Mouse (Mus musculus): ENCODE results near the gene Slc37a1.

The Slc37a1 gene

DNA sequence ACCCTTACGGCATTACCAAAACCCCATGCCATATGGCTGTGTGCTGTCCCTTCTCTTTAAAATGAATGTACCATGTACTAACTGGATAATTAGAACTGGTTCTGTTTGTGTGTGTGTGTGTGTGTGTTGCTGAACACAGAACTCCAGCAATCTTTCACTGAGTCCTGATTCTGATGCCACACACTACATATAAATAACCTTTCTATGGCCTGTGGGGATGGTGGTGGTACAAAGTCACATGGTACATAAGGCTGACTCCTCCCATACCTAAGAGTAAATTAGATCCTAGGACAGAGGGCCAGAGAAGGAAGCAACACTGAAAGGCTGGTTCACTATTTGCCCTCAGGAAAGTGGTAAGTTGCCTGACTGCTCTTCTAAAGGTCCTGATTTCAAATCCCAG lies at the start of gene Slc37a1:
TSS of gene Slc37a1 (plus strand) at position 301 of the 400 bp plus-strand sequence.
- DNase-seq (ENCODE audit: low spot score): no peak

- no peak for DNase-seq (ENCODE audit: low spot score)
Observed at GRCm38 (mm10) chr17:31238234-31239020, 48.2 kb upstream of the Slc37a1 start.

DNA sequence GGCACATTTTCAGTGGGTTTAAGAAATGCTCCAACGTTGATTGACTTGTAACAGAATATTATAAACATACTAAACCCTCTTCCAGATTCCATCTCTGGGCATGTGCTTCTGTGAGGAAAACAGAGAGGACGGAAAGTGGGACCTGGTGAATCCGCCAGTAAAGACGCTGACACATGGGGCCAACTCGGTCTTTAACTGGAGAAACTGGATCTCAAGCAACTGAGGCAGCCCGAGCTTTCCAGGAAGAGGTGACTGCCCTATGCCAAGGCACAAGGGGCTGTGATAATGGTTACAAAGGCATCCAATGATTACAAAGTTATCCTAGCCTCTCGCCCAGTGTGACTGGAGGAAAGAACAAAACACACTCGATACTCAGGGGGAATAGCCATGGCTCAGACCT lies 45.4 kb upstream of the Slc37a1 start:
- DNase-seq (ENCODE audit: low spot score): no peak

- no peak for DNase-seq (ENCODE audit: low spot score)
Observed at GRCm38 (mm10) chr17:31242764-31243163, 43.8 kb upstream of the Slc37a1 start.

- no peak for DNase-seq (ENCODE audit: low spot score)
Observed at GRCm38 (mm10) chr17:31245321-31245720, 41.3 kb upstream of the Slc37a1 start.

GRCm38 (mm10) chr17:31247144-31247543 lies 39.4 kb upstream of the Slc37a1 start:
- DNase-seq (ENCODE audit: low spot score): no peak

DNA sequence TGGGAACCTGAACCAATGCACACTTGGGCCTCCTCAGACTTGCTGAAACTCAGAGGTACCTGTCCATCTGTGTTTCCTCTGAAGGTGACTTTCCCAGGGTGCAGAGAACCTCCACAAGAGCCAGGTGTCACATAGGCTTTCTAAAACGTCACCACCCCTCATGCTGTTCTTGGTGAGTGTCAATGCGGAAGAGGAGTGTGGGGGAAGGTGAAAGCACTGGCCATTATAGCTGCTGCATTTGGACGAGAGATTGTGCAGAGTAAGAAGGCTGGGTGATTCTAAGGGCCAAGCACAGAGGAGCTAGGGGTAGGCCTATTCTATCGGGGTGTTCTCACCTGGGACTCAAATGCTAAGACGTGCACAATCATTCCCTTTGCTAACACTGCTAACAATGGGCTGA lies 32.6 kb upstream of the Slc37a1 start:
- no peak for DNase-seq (ENCODE audit: low spot score)

DNA sequence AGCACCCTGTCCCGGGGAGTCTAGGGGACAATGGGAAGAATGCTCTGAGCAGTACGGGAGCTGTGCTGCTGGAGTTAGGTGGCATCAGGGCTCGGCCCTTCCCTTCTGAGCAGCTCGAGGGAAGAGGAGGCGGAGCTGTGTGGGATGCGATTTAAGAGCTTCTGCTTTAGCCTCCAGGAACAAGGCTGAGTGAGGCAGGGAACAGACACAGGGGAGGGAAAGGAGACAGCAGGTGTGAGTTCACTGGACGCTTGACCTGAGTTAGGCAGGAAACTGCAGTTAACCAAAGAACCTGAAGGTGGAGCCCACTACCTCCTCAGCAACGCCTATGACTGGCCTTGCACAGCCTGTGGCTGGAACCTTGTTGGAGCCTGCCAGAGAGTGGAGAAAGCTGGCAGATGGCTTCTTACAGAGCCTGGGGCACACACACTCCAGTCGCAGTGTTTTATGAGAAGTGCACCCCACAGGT lies 32.1 kb upstream of the Slc37a1 start:
- peak; percentile 66 for DNase-seq (ENCODE audit: low spot score)

DNA sequence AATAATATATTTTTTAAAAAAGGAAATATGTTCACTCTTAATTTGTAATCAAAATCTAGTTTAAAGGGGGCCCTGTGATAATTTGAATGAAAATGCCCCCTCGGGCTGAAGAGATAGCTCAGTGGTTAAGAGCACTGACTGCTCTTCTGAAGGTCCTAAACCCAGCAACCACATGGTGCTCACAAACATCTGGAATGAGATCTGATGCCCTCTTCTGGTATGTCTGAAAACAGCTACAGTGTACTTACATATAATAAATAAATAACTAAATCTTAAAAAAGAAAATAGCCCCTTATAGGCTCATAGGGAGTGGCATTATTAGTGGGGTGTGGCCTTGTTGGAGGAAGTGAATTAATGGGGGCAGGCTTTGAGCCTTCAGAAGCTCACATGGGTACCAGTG lies 29.4 kb upstream of the Slc37a1 start:
- no peak for DNase-seq (ENCODE audit: low spot score)

DNA sequence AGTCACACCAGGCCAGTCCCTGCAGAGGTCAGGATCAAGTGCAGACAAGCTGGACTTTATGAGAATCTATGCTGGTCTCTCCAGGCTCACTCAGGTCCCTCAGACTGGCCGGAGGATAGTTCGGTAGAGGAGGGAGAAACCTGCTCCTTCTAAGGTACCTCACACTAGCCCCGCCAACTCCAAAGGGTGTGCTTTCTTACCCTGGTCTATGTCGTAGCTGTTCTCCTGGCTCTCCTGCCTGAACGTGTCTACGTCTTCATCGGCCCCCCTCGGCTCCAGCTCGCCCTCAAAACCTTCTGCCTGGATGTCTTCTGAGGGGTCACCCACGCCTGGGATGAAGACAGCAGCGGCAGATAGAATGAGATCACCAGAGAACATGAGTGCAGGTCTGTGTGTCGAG lies 28.7 kb upstream of the Slc37a1 start:
- no peak for DNase-seq (ENCODE audit: low spot score)

DNA sequence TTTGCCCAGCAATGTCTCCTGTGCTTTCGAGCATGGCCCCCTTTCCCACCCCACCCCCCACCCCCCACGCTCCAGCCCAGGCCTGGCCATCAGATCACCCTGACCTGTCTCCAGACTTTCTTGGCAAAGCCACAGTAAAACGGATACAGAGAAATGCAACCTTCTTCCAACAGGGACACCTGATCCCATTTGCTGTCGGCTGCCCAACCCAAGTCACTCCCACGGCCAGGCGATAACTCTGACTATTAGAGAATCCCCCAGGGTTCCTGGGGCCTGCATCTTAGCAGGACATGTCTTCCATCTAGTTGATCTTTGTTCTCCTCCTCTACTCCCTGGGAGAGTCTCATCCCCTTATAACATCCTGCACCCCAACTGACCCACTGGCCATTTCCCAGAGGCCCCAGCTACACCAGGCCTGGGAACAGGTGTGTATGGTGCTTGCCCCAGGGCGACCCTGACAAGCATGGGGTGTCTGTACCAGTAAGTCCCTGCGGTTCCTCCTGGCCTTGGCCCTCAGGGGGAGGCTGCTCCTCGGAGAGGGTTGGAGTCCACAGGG lies 28.2 kb upstream of the Slc37a1 start:
- DNase-seq (ENCODE audit: low spot score): no peak

GRCm38 (mm10) chr17:31259145-31259544 lies 27.4 kb upstream of the Slc37a1 start:
- no peak for DNase-seq (ENCODE audit: low spot score)

- DNase-seq (ENCODE audit: low spot score): no peak
Observed at GRCm38 (mm10) chr17:31259825-31260224, 26.8 kb upstream of the Slc37a1 start.

DNA sequence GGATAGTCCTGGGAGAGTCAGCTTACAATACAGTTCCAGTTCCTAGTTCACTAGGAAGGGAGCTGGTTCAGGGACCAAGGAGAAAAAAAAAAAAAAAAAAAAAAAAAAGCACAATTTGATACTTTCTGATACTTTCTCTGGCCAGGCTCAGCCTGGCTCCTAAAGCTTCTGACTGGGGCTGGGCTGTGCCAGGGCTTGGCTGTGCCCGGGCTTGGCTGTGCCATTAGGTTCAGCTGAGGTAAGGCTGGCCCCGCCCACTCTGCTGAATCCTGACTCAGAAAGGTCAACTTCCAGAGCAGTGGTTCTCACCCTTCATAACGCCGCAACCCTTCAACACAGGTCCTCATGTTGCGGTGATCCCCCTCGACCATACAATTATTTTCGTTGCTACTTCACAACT lies 26.2 kb upstream of the Slc37a1 start:
- peak; percentile 70 for DNase-seq (ENCODE audit: low spot score)

DNA sequence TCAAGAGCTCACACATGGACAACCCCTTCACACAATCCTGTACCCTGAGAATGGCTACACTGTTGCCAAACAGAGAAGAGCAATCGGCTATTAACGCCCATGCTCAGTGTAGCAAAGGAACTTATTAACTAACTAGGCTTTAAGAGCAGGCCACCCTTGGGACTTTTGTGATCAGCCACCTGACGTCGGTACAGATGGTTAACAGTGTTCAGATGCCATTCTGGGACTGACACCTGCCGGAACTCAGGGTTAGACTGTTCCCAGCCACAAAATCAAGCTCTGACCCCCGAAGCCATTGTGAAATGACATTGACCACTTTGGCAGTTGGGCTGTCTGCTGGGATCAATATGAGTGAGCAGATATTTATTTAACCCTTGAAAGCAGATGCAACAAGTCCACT lies 25.2 kb upstream of the Slc37a1 start:
- DNase-seq (ENCODE audit: low spot score): no peak

DNA sequence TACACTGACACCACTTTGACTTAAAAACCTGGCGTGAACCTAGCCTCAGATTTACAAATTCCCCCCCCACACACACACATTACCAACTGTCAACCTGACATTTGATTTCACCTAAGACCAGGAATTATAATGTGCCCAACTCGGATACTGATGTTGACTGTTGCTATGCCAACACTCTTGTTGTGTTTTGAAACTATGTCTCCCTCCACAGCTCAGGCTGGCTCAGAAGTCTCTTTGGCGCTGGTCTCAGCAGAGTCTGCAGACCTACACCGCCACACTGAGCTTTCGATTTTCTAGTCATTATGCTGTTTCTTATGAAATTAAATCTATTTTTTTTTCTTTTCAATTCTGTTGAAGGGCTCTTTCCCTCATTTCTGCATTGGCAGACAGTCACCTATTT lies 23.9 kb upstream of the Slc37a1 start:
- no peak for DNase-seq (ENCODE audit: low spot score)

DNA sequence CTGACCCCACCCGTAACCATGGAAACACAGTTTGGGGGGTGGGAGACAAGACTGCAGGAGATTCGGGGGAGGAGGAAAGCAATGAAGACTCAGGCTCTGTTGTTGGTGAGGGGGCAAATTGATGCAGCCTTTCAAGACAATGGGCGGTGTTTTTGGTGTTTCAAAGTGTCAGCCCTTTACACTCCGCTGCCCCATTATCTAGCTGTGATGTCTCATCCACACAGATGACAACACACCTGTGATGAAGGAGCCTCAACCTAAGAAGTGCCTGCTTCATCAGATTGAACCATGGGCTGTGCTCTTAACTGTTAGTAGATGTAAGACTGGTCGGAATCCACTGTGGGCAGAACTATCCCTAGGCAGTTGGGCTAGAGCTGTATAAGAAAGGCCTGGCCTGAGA lies 22.8 kb upstream of the Slc37a1 start:
- no peak for DNase-seq (ENCODE audit: low spot score)

- no peak for DNase-seq (ENCODE audit: low spot score)
Observed at GRCm38 (mm10) chr17:31264372-31264771, 22.2 kb upstream of the Slc37a1 start.

- DNase-seq (ENCODE audit: low spot score): no peak
Observed at GRCm38 (mm10) chr17:31265171-31265572, 21.4 kb upstream of the Slc37a1 start.

DNA sequence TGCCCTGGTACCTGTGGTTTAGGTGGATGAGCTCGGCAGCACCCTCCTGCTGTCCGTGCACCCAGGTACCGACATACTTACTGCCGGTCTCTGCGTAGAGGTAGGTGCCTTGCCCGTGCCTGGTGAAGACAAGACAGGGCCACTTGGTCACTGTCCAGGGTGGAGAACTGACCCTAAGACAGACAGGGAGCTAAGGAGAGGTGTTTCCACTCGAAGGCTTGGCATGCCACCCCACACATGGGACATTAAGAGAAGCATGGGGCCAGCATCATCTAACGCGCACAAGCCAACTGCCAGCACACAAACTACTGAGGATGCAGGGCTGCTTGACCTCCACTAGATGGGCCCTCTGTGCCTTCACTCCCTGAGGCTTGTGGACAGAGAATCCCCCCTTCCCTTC lies 20.8 kb upstream of the Slc37a1 start:
- no peak for DNase-seq (ENCODE audit: low spot score)

DNA sequence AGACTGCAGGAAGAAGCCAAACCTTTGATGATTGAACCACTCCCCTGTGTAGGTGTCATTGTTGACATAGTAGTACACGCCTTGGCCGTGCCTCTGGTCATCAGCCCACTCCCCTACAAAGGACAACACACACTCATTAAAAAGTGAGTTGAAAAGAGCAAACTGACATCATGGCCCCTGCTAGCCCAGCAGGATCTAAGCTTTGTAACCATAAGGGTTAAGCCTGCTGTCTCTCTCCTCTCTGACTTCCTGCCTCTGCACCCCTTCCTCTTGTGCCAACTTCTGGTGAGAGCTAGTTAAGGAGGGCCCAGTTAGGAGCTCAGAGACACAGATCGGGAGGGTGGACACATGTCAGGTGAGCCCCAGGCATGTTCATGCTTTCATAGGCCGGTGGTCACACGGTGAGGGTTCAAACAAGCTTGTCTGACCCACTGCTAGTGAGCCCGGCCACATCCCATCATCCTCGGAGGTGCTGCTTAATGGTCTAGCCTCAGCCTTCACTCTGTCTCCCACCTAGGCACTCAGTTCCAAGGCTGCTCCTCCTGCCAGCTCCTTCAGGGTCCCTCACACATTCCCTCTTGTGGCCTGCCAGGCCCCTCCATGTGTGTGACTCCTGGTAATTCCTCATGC lies 20.2 kb upstream of the Slc37a1 start:
- no peak for DNase-seq (ENCODE audit: low spot score)

- no peak for DNase-seq (ENCODE audit: low spot score)
Observed at GRCm38 (mm10) chr17:31267138-31267537, 19.5 kb upstream of the Slc37a1 start.

GRCm38 (mm10) chr17:31267603-31268002 lies 19.0 kb upstream of the Slc37a1 start:
- no peak for DNase-seq (ENCODE audit: low spot score)

All from urinary bladder, postnatal 25 days (tissue).